Mouse (Mus musculus) liver, adult 2 months (tissue): Measurements from ENCODE around the gene Gm49322.

ENCODE experiments used
- CTCF ChIP-seq: fragments of 200-500 bp; IDR thresholded peaks from 2 replicates; pipeline ENCODE4 v1.5.1; 2011; ENCODE audit warnings: low read depth, low read length, control low read depth
- POLR2A ChIP-seq: fragments of 200-500 bp; IDR thresholded peaks from 2 replicates; pipeline ENCODE4 v1.6.1; 2011; ENCODE audit warnings: low read length, control low read depth; ENCODE audit not compliant: insufficient read depth; ENCODE audit errors: extremely low read depth

DNA sequence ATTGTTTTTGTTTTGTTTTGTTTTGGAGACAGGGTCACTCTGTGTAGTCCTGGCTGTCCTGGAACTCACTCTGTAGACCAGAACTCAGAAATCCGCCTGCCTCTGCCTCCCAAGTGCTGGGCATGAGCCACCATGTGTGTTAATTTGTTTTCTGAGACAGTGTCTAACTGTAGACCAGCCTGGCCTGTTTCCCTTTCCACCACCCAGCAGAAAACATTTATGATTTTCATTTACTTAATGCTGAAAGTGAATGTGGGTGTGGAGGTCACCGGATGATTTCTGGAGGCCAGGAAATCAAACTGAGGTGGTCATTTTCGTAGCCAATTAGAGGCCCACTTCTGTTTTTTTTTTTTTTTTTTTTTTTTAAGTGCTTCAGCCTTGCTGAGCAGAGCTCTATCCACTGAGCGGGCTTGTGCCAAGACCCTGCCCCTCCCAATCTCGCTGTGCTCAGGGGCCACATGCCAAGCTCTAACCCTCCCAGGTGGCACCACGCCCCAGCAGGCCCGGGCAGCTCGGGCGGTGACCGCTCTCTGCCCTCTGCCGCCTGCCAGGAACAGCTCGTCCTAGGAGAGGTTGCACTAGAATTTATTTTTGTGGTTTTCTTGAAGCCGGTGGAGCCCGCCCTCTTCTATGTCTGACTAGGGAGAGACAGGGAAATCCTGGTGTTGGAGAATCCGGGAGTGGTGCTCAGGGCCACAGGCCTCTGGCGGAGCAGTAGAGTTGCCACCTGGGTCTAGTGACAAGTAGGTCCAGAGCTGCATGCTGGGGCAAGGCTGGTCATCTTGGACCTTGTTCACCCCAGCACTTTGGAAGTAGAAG, 58.6 kb downstream of the Gm49322 start:
- TF ChIP-seq POLR2A = 0 out of 2 replicates have a peak, but pooled peaks have one; percentile 12
- TF ChIP-seq CTCF = no peak
